Mouse (Mus musculus) stomach, postnatal 0 days (tissue): ENCODE data around the gene Naa38.

Experiments
- CTCF ChIP-seq: IDR thresholded peaks from 2 replicates; pipeline ENCODE4 v1.5.1; 2016; ENCODE audit warnings: antibody characterized with exemption, low read depth, mild to moderate bottlenecking, moderate library complexity
- EP300 ChIP-seq: optimal IDR thresholded peaks from 2 replicates; pipeline ENCODE3; 2016; ENCODE audit warnings: antibody characterized with exemption

DNA sequence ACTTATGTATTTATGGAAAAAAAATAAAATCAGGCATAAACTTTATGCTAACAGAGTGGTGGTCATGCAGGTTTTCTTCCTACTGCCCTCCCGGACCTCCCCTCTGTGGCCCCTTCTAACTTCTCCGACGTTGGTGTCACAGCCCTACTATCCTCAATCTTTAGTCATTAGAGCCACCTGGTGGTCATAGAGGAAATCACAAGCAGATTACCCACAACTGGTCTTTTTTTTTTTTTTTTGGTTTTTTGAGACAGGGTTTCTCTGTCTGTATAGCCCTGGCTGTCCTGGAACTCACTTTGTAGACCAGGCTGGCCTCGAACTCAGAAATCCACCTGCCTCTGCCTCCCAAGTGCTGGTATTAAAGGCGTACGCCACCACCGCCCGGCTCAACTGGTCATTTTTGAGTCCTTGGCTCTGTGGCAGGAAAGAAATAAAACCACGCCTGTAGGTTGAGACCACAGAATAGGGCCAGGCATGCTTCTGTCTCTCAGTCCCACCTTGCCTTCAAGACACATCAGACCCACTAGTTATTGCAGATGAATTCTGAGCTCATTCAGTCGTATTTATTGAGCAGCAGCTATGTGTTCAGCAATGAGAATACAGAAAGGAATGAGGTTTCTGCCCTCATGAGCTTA, 4.8 kb upstream of the Naa38 start:
- TF ChIP-seq CTCF (peak; percentile 84), EP300 (no peak)
